Mouse (Mus musculus): ENCODE results near the gene Slc30a7. TPM values are rescaled to one million over a fixed set of nuclear protein-coding genes. Genes with fewer than 3 reads are reported as not detected.

Slc30a7 gene
- total and polyA plus RNA-seq, 2 experiments from 2014 or later: 12.6 to 21.8 TPM

DNA sequence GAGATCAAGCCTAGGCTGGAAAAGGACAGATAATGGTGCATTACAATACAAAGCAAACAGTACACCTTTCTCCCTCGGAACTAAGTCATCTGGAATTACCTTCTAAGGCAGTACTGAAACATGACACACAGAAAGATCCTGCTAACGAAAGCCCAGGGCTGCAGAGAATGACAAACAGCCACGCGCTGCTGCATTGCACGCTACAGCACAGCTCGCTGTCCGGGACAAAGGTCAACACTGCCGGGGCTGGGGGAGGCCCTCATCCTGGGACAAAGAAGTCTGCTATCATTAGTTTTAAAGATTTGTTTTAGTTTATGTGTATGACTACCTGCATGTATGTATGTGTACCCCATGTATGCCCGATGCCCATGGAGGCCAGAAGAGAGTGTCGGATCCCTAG is 14.2 kb downstream of the Slc30a7 start:
- no peaks in the 10 kb centered on the region for H3K9me3 ChIP-seq (ENCODE audit: low read length)
- H3K27me3 ChIP-seq (ENCODE audit: insufficient read depth, low read length): no peaks in the 10 kb centered on the region
- no peak overlapping the region for H3K27ac ChIP-seq
- no peaks in the 10 kb centered on the region for H3K4me1 ChIP-seq (ENCODE audit: insufficient read depth, low read length)
- peaks cover 24% of the 10 kb centered on the region; the same call in 1 of the 2 replicates for H3K36me3 ChIP-seq (ENCODE audit: insufficient read depth, low read length)
- no peak for TF ChIP-seq CTCF (IDR thresholded peaks at IDR 0.05; ENCODE audit: low read depth)
- no peak overlapping the region for H3K4me3 ChIP-seq (ENCODE audit: low read length)
- no peak for ATAC-seq
- no peak overlapping the region for H3K4me2 ChIP-seq (ENCODE audit: low read depth, low read length)
- no peak overlapping the region for H3K9ac ChIP-seq (replicated peaks; ENCODE audit: low read length)
- WGBS: 81% methylated on average over 10 of the region's 10 CpGs
- no peak for DNase-seq (ENCODE audit: low spot score)

DNA sequence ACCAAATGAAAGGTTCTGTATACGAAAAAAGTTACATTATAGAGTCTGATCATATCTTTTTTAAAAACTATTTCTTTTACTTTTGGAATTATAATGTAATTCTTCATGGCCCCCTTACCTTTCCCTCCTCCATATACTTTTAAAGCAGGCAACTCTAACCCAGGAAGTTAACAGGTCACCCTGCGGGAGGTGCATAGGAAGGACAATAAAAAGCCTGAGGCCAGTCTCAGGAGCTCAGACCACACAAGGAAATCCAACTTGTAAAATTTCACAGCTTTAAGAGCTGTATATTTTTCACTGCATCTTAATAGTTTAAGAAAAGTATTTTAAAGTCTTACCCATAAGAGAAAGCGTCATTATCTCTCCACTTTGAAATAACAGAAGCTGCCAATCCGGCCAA is 14.6 kb downstream of the Slc30a7 start:
- 90% methylated on average over 4 of the region's 4 CpGs for WGBS
- H3K4me1 ChIP-seq (ENCODE audit: insufficient read depth, low read length): no peaks in the 10 kb centered on the region
- no peaks in the 10 kb centered on the region for H3K27me3 ChIP-seq (ENCODE audit: insufficient read depth, low read length)
- H3K27ac ChIP-seq: no peak overlapping the region
- no peaks in the 10 kb centered on the region for H3K9me3 ChIP-seq (ENCODE audit: low read length)
- DNase-seq (ENCODE audit: low spot score): no peak
- no peak overlapping the region for H3K4me2 ChIP-seq (ENCODE audit: low read depth, low read length)
- no peak overlapping the region for H3K9ac ChIP-seq (replicated peaks; ENCODE audit: low read length)
- peaks cover 20% of the 10 kb centered on the region; the same call in 1 of the 2 replicates for H3K36me3 ChIP-seq (ENCODE audit: insufficient read depth, low read length)
- no peak overlapping the region for H3K4me3 ChIP-seq (ENCODE audit: low read length)
- no peak for TF ChIP-seq CTCF (IDR thresholded peaks at IDR 0.05; ENCODE audit: low read depth)
- no peak for ATAC-seq

DNA sequence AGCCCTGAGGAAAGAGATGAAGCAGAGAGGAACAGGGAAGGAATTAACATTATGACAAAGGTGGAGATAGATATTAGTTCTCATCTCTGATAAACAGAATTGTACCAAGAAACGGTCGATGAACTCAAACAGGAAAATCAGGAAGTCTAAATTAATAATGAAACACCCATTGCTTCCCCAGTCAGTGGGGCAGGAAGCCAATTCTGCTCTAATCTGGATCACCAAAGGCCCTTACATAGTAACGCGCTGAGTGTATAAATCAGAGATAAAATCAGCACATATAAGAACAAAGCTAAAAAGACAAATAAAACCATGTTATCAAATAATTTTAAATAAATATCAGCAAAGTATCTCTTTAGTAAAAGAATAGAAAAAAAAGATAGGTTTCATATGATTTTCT is 15.1 kb downstream of the Slc30a7 start:
- ATAC-seq: no peak
- H3K9me3 ChIP-seq (ENCODE audit: low read length): no peaks in the 10 kb centered on the region
- peaks cover 24% of the 10 kb centered on the region; the same call in 1 of the 2 replicates for H3K36me3 ChIP-seq (ENCODE audit: insufficient read depth, low read length)
- 83% methylated on average over 4 of the region's 4 CpGs for WGBS
- H3K9ac ChIP-seq (replicated peaks; ENCODE audit: low read length): no peak overlapping the region
- H3K4me2 ChIP-seq (ENCODE audit: low read depth, low read length): no peak overlapping the region
- H3K27ac ChIP-seq: no peak overlapping the region
- H3K27me3 ChIP-seq (ENCODE audit: insufficient read depth, low read length): no peaks in the 10 kb centered on the region
- H3K4me3 ChIP-seq (ENCODE audit: low read length): no peak overlapping the region
- no peak for TF ChIP-seq CTCF (IDR thresholded peaks at IDR 0.05; ENCODE audit: low read depth)
- DNase-seq (ENCODE audit: low spot score): no peak
- H3K4me1 ChIP-seq (ENCODE audit: insufficient read depth, low read length): no peaks in the 10 kb centered on the region

DNA sequence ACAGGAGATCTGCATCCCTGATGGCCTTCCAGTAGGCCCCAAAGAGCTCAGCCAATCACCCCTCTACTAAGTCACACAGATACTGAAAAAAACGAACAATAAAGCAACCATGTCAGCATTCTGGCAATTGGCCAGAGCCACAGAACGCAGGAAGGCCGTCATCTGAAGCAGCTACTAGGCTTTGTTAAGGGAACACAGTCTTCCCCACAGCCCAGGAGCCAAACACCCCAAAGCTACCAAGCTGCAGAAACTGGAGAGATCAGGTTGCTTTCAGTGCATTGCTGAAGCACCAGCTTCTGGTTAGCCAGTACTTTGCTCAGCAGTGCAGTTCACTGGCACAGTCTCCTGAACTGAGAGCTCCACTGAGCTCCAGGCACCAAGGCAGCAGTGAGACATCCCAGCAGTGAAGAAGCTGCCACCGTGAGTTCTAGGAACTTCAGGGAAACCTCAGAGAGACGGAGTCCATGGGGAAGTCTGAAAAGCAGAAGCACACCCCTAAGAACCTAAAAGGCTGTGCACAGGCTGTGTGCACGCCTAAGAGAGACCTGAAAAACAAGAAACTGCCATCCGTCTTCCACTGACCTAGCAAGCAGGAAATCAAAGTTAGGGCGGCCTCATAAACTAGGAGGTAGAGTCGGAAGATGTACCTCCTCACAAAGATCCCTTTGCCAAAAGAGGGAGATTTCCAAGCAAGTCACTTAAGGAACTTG is 21.9 kb downstream of the Slc30a7 start:
- H3K27ac ChIP-seq: no peak overlapping the region
- TF ChIP-seq CTCF (IDR thresholded peaks at IDR 0.05; ENCODE audit: low read depth): no peak
- no peak for ATAC-seq
- H3K36me3 ChIP-seq (ENCODE audit: insufficient read depth, low read length): peaks cover 55% of the 10 kb centered on the region
- H3K4me1 ChIP-seq (ENCODE audit: insufficient read depth, low read length): no peaks in the 10 kb centered on the region
- no peak overlapping the region for H3K4me3 ChIP-seq (ENCODE audit: low read length)
- H3K9me3 ChIP-seq (ENCODE audit: low read length): no peaks in the 10 kb centered on the region
- no peaks in the 10 kb centered on the region for H3K27me3 ChIP-seq (ENCODE audit: insufficient read depth, low read length)
- WGBS: 72% methylated on average over 9 of the region's 9 CpGs
- DNase-seq (ENCODE audit: low spot score): no peak
- H3K4me2 ChIP-seq (ENCODE audit: low read depth, low read length): no peak overlapping the region
- no peak overlapping the region for H3K9ac ChIP-seq (replicated peaks; ENCODE audit: low read length)

DNA sequence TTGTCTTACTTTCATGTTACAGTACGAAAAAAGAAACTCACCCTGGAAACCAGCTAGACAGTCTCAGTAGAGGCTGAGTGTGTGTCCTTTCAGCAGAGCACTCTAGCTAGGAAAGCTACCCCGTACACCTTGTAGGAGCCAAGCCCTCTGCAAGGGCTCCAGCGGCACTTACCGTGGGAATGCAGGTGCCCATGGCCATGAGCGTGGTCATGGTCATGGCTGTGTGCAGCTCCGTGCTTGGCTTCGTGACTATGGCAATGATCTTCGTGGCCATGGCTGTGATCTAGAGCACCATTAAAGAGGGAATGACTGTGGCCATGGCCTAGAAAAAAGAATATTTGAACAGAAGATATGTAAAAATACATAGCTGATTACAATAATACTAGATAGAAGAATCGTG is 22.6 kb downstream of the Slc30a7 start:
- peaks cover 48% of the 10 kb centered on the region for H3K36me3 ChIP-seq (ENCODE audit: insufficient read depth, low read length)
- DNase-seq (ENCODE audit: low spot score) (no peak), ATAC-seq (no peak)
- TF ChIP-seq CTCF (IDR thresholded peaks at IDR 0.05; ENCODE audit: low read depth): no peak
- H3K27ac ChIP-seq: no peak overlapping the region
- H3K4me3 ChIP-seq (ENCODE audit: low read length): no peak overlapping the region
- 96% methylated on average over 9 of the region's 9 CpGs for WGBS
- H3K9me3 ChIP-seq (ENCODE audit: low read length): no peaks in the 10 kb centered on the region
- H3K27me3 ChIP-seq (ENCODE audit: insufficient read depth, low read length): no peaks in the 10 kb centered on the region
- no peaks in the 10 kb centered on the region for H3K4me1 ChIP-seq (ENCODE audit: insufficient read depth, low read length)
- no peak overlapping the region for H3K4me2 ChIP-seq (ENCODE audit: low read depth, low read length)
- H3K9ac ChIP-seq (replicated peaks; ENCODE audit: low read length): no peak overlapping the region

DNA sequence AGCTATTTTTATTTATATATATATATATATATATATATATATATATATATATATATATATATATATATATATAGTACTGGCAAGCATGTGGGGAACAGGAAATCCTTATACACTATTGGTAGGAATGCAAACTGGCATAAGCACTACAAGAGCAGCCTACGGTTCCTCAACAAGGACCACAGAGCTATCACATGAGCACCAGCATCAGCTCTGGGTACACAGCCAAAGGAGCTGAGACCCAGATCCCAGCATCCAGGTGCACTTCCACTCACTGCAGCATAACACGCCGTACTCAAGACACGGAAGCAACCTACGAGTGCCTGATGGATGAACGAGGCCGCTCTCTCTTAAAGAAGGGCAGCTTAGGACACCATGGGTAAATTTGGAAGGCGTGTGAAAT is 24.0 kb downstream of the Slc30a7 start:
- no peak overlapping the region for H3K9ac ChIP-seq (replicated peaks; ENCODE audit: low read length)
- H3K27ac ChIP-seq: no peak overlapping the region
- H3K9me3 ChIP-seq (ENCODE audit: low read length): no peaks in the 10 kb centered on the region
- 95% methylated on average over 8 of the region's 8 CpGs for WGBS
- TF ChIP-seq CTCF (IDR thresholded peaks at IDR 0.05; ENCODE audit: low read depth): no peak
- peaks cover 36% of the 10 kb centered on the region for H3K36me3 ChIP-seq (ENCODE audit: insufficient read depth, low read length)
- H3K4me1 ChIP-seq (ENCODE audit: insufficient read depth, low read length): no peaks in the 10 kb centered on the region
- no peaks in the 10 kb centered on the region for H3K27me3 ChIP-seq (ENCODE audit: insufficient read depth, low read length)
- DNase-seq (ENCODE audit: low spot score): no peak
- H3K4me3 ChIP-seq (ENCODE audit: low read length): no peak overlapping the region
- ATAC-seq: no peak
- no peak overlapping the region for H3K4me2 ChIP-seq (ENCODE audit: low read depth, low read length)

DNA sequence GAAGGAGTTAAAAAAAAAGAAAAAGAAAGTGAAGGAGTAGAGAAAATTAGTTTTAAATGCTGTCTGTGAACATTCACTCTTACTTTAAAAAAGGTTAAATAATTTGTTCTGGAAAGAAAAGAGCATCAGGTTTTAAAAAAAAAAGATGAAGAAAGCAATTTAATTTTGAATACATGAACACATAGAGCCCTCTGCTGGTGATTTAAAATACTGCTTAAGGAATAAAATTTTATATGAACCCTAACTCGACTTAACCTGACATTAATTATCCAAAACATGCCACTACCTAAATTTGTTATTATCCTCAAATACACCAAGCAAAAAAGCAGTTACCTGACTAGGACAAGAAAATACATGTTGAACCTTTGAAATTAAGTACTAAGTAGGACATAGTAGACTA is 28.2 kb downstream of the Slc30a7 start:
- Histone ChIP-seq H3K27me3 (ENCODE audit: insufficient read depth, low read length) (no peaks in the 10 kb centered on the region), H3K36me3 (ENCODE audit: insufficient read depth, low read length) (peaks cover 29% of the 10 kb centered on the region)

More for the DNA sequence above, 28.2 kb downstream of the Slc30a7 start:
- H3K9ac ChIP-seq (replicated peaks; ENCODE audit: low read length): no peak overlapping the region
- H3K9me3 ChIP-seq (ENCODE audit: low read length): no peaks in the 10 kb centered on the region
- H3K4me2 ChIP-seq (ENCODE audit: low read depth, low read length): no peak overlapping the region
- no peaks in the 10 kb centered on the region for H3K4me1 ChIP-seq (ENCODE audit: insufficient read depth, low read length)
- DNase-seq (ENCODE audit: low spot score): peak; percentile 78
- no peak overlapping the region for H3K27ac ChIP-seq
- 20% methylated on average over 1 of the region's 1 CpGs for WGBS
- no peak for ATAC-seq
- H3K4me3 ChIP-seq (ENCODE audit: low read length): no peak overlapping the region
- TF ChIP-seq CTCF (IDR thresholded peaks at IDR 0.05; ENCODE audit: low read depth): peak; percentile 63
